Mouse (Mus musculus) megakaryocyte-erythroid progenitor cell, adult 5-6 weeks (primary cell): Measurements from ENCODE around the gene Gm44965. TPM values are rescaled to one million over a fixed set of nuclear protein-coding genes. Genes with fewer than 3 reads are reported as not detected.

Source experiments
- ATAC-seq: replicated peaks from 2 replicates; pipeline ENCODE4 v1.8.0; 2016; ENCODE audit warnings: mild to moderate bottlenecking, inconsistent platforms; ENCODE audit not compliant: severe bottlenecking, poor library complexity, low FRiP score, low TSS enrichment
- total RNA-seq, 2 experiments: library from RNA; stranded (forward) in 1 of 2; stranded (reverse) in 1 of 2; fragments of 200-1000, 215-1000 nt in 1 of 2; fragments of >200 nt in 1 of 2; fragmentation: Nextera tagmentation in 1 of 2; gene quantifications; 2 replicates each; pipeline ENCODE4 v1.2.3; 2014 to 2017

Gene Gm44965
- total RNA-seq, 2 experiments from 2014 or later = not detected

DNA sequence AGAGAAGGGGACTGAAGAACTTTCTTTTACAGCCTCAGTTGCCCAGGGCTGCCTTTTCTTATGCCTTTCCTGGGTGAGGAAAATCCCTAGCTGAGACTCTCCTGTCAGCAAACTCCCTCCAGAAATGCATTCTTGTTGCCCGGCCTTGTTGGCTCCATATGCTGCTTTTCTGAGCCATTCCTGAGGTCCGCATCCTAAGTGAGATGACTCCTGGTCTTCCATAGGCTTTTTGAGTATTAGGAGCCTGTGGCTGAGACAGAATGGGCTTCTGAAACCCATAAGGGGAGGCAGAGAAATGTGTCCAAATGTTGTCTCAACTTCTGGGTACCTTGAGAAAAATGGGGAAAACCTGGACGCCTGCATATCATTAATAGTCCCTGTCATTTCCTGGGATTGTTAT, 19.8 kb upstream of the Gm44965 start:
- ATAC-seq = no peak

DNA sequence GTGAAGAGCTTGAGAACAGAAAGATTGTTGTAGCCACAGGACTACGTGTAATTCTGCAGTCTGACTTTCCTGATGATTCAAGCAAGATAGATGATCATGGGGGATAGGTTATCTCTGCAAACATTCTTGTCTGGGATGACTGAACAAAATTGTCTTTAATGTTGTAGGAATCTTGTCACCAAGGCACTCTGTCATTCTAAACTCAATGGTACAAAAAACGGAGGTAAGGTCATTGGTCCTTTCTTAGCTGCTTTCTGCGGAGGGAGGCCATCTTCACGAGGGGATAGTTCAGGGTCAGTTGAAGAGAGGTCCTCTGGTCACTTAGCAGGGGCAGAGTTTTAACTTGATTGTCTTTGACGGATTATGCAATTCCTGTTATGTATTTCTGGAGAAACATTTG, 15.0 kb upstream of the Gm44965 start:
- no peak for ATAC-seq

DNA sequence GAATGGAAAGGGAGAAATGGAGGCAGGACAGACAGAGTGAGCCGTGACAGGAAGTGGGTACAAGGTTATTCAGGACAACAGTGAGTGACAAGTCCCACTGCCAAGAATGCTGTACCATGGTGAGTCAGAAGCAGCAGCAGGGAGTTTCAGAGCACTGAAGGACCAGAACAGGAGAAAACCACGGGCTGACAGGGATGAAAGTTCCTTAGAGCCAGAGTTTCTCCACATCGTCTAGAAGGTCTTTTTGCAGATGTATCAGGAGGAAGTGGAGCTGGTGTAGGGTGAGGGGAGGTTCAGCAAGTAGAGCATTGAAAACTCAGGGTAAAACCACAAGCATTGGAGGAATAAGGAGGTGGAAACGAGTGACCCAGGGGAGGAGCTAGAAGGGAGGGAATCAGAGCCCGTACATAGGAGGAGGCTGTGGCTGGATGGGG, 14.5 kb upstream of the Gm44965 start:
- ATAC-seq = no peak

DNA sequence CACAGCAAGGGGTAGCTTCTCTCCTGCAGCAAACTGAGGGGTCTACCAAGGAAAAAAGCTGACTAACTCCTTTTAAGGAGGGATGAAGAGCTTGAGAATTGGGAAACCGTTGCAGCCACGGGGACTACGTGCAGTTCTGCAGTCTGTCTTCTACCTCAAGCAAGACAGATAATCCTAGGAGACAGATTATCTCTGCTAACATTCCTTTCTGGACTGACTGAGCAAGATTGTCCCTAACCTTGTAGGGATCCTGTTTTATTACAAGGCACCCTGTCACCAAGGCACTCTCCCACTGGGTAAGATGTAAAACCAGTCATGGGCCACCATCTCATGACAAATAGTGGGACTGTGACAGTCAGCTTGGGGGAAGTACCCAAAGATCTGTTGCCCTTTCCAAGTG, 12.5 kb upstream of the Gm44965 start:
- no peak for ATAC-seq

DNA sequence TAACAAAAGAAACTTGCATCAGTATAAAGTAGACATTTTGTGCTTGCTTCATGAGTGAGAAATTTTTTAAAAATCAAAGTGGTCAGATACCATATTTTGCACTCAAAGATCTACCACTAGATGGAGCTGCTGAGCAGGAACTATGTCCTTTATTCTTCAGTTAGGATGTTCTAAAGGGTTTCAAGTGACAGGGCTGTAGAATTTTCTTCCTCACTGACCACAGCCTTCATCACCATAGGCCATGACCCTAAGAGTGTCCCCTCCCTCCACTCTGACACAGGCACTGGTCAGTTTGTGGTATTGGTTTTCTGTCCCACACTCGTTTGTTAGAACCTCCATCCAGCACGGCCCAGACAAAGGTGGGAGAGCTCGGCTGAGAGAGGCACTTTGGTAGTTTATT, 11.7 kb upstream of the Gm44965 start:
- ATAC-seq = peak; percentile 73

DNA sequence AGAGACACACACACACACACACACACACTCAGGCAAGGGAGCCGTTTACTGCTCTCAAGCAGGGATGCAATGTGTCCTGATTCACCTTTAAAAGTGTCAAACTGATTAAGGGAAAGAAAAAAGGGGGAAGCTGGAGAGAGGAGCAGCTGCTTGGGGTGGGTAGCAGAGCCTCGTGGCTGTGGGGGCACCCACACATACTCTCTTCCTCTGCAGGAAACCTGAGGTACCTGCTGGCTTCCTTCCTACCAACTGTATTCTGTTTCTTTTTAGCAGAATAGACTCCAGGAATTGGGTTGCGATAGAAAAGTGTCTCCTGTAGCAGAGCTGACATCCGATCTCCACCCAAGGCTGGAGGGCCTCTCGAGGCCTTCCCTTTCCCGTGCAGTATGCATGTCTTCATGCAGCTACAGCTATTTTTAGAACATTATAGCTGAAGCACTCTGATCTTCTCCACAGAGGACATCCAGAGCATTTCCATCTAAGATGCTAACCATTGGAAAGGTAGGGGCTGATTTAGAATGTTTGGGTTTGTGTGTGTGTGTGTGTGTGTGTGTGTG, 4.5 kb upstream of the Gm44965 start, which contains the start of gene Gm45021:
Gene Gm45021, plus strand, starts transcription at position 417 of the 557 bp plus-strand sequence.
- no peak for ATAC-seq

DNA sequence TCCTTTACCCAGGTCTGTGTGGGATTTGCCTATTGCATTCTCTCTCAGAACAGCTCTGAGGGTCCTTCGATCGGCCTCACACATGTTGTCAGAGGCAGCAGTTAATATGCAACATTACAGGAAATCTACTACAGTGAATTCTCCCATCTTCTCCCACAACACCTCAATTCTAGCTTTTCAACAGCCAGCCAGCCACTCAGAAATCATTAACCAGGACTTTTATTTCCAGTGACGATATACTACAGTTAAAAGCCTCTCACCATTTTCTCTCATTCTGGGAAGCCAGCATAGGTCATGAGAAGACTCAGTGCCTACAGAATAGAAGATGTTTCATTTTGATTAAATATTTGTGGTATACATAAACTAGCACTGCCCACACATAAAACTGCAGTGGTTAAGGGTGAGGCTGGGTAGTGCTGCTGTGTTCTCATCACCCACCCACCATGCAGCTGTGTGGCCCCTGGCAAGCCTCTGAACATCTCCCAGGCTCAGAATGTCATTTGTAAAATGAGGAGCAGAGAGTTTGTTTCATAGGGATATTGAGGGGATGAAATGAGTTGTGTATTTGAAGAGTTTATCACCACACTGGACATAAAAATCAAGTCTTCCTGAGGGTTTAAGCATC, 2.4 kb upstream of the Gm44965 start:
- ATAC-seq = no peak

DNA sequence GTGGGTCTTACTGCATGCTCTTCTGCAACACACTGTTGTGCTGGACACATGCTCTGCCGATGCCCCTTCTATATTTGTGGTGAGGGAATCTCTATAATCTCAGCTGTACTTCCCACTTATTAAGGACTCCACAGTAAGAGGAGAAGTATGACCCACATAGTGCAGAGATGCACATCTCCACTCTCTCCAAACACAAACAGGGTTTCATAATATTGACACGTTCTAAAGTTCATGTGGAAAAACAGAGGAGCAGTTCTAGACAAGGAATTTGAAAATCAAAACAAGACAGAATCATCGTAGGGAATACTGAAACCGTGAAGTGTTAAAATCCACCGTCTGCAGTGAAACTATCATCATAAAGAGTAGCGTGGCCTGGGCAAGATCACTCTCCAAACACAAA, 1.9 kb upstream of the Gm44965 start:
- no peak for ATAC-seq

DNA sequence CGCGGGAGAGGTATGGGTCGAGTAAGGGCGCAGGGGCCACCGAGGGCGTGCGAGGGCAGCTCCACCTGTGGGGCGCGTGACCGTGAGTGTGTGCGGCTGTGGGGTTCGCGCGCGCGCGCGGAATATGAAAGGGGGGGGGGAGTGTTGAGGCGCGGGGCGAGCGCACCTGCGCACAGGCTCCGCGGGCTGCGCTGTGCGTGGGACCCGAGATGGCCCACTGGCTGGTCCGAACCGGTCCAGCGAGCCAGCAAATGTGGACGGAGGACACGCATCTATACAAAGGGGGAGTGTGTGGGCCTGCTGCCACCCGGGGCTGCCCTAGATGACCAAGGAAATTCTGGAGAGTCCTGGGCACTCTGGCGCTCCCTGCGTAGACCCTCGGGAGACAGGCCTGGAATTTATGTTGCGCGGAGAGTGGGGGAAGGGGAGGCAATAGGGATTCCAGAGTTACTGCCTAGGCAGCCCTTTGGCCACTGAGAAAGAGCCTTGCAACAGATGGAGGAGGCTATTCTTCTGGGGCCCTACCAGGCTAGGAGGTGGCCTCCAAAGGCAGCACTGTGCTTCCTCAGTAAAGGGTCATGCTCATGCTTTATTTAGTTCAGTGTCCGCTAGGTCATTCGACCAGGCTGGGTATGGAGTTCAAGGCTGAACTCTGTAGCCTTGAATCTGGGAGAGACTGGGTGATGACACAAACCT, 450 bp downstream of the Gm44965 start:
- ATAC-seq = peak; percentile 18

DNA sequence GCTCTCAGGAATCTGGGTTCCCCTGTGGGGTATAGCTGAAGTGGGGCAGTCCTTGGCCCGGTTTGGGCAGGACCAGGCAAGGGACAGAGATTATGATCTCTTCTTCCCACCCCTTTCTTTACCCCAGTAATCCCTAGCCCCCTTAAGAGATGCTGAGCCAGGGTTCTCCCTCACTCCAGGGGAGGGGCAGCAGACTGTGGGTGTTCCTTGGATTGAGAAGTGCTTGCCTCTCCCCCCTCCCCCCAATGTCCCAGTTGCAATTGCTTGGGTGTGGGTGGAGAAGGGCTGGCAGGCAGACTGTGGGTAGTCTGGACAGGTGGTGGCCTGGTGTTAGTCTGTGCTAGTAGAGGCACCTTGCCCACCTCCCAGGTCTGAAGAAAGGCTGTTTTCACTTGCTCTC, 1.5 kb downstream of the Gm44965 start:
- ATAC-seq = no peak

DNA sequence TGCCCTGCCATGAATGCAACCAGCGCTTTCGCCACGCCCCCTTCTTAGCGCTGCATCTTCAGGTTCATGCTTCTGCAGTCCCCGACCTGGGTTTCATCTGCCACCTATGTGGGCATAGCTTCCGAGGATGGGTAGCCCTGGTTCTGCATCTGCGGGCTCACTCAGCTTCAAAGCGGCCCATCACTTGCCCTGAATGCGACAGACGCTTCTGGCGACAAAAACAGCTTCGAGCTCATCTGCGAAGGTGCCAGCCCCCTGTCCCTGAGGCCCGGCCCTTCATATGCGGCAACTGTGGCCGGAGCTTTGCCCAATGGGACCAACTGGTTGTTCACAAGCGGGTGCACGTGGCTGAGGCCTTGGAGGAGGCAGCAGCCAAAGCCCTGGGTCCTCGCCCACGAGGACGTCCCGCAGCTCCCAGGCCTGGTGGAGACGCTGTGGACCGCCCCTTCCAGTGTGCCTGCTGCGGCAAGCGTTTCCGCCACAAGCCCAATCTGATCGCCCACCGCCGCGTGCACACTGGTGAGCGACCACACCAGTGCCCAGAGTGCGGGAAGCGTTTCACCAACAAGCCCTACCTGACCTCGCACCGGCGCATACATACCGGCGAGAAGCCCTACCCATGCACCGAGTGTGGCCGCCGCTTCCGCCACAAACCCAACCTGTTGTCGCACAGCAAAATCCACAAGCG, 2.9 kb downstream of the Gm44965 start:
- ATAC-seq = no peak

DNA sequence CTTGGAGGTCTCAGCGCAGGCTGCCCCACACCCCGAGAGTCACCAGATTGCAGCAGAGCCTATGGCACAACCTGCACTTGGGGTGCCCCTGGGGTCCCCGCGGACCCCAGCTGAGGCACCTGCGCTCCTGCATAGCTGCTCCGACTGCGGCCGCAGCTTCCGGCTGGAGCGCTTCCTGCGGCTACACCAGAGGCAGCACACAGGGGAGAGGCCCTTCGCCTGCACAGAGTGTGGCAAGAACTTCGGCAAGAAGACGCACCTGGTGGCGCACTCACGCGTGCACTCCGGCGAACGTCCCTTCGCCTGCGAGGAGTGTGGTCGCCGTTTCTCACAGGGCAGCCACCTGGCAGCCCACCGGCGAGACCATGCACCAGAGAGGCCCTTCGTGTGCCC, 3.5 kb downstream of the Gm44965 start:
- ATAC-seq = no peak

DNA sequence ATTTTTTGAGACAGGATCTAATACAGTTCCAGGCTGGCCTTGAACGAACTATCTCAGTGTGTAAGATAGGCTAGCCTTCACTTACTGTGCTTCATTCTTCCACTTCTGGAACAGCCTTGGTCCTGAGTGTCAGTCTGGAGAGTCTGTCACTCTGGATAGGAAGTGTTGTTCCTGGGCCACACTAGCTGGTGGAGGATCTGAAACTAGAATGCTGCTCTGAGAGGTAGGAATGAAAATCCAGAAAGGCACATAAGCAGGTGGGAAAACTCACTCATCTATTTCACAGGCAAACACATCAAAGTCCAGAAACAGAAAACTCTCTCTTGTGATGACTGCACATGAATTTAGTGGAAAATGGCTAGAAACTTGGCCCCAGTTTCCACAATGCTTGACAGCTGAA, 6.9 kb downstream of the Gm44965 start:
- ATAC-seq = no peak

DNA sequence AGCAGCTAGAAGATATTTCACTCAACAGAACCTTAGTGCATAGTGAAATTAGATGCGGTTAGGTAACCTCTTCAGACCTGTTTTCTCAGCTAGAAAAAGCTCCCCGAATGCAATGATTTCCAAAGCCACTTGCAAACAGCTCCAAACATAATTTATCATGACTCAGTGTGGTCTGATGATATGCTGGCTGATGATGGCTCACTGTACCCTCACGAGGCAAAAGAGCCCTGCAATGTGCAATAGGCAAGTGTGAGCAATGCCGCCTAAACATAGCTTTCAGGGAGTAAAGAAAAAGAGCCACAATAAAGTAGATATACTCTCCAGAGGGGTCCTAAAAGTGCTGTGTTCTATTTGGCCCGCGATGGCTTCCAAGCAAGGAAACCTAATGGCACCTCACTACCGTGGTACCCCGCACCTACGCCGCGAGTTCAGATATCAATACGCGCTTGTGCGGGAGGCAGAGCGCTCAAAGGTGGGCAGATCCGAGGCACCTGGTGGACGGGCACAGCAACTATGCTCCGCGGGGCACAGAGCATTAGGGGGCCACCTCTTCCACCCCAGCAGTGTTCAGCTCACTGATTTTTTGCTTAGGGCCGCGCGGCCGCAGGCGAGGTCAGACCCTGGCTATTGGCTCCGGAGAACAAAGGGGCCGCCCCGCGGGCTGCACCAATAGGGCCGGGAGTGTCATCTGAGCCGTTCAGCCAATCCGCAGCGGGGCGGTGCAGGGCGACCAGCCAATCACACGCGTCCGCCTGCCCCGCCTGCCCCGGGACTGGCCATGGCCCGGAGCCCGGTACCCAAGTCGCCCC, 7.7 kb downstream of the Gm44965 start, which contains the start of gene Zfp775:
Gene Zfp775, plus strand, starts transcription at position 793 of the 809 bp plus-strand sequence.
- peak; percentile 99 for ATAC-seq

DNA sequence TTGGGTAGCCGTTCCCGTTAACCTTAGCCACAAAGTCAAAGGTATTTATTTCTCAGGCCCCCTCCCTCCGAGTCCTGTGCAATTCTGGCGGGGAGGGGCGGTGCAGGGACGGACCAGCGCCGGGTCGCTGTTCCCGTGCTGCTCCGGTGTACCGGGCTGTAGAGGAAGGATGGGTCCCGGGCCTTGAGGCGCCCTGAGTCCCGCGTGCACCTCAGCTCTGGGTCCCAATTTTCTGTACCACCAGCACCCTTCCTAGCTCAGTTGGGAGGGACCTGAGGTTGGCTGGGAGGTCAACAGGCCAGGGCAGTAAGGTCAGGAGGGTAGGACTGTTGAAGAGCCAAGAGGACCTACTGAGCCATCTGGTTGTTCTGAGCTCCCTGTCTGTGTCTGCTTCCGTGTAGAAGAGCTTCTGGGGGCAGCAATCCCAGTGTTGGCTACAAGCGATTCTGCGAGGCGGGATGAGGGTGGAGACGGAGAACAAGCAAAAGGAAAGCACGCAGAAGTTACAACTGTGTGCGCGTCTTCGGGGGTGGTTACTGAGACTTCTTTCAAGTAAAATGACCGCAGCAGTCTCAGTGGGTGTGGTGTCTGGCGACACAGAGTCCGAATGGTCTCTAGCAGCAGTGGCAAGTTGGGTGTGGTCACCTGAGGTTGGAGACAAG, 8.5 kb downstream of the Gm44965 start:
- ATAC-seq = peak; percentile 39

DNA sequence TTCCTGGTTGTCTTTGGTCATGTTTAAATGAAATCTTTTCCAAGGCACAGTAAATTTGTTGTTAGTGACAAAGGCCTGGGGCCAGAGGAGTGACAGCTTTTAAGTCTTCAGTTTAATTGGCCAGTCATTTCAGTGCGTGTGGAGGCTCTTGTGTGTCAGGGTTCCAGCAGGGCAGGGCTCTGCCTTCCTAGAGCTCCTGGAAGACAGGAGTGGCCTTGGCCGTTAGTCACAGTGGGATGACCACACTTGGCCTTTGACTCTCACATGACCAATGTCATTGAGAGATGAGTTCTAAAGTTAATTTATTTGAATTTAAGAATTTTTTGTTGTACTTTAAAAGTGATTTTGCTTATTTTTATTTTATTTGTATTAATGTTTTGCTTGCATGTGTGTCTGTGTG, 14.4 kb downstream of the Gm44965 start:
- ATAC-seq = no peak

DNA sequence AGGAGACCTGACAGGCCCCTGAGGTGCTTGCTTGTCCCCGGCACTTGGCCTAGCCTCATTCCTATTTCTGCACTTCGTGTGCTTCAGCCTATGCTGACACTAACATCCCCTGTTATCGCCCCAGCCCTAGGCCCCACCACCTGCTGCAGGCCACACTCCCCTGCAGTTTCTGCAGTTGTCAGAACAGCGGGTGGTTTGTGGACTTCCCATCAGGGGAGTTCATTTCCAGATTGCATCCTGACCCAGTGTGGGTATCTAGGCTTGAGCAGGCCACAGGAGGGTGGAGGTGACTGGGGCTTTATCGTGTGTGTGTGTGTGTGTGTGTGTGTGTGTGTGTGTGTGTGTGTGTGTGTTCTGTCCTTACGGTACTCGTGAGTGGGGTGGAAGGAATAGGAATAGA, 15.8 kb downstream of the Gm44965 start:
- ATAC-seq = peak; percentile 75

DNA sequence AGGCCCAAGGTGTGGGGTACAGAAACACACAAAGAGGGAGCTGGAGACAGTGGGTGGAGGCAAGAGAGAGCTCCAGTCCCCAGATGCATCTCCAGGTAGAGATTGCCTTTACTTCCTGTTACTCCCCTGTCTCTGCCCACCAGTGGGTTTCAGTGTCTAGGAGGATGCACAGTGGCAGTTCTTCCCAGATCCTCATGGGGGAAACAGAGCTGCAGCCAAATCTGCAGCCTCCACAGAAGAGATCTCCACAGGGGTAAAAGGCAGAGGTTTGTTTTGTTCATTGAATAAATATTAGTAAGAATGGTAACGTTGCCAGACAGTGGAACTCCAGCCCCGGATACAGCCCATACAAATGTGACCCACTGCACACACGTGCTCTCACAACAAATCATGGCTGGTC, 16.9 kb downstream of the Gm44965 start:
- no peak for ATAC-seq

DNA sequence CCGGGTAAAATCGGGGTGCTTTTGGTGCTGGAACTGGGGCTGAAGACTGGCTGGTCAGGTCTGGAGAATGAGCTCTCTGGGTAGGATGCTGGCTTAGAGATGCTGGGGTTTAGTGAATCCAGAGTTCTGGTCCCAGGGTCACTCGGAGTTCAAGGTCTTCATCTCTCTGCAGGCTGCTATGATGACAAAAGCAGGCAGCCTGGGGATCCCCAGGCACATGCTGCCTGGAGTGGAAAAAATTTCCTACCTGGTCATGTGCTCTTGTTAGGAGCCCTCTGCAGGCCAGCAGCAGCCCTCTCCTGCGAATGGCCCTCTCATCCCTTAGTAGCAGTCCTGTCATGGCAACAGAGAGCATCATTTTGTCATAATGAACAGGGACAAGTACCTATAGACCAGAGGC, 19.7 kb downstream of the Gm44965 start:
- ATAC-seq = no peak
